Mouse (Mus musculus) regulatory T cell (primary cell): ENCODE results near the gene Cd247.

ENCODE experiments used
- in situ Hi-C: fragments of 300-600 bp; cut with MboI, MseI; formaldehyde crosslinking; loops from one replicate; pipeline ENCODE4 v1.15.1; 2025; ENCODE audit warnings: high pct_unique_total_duplicates

The Cd247 gene

GRCm38 (mm10) chr1:165853131-165853721, 64.7 kb downstream of the Cd247 start:
- in situ Hi-C loops = no loop called here

DNA sequence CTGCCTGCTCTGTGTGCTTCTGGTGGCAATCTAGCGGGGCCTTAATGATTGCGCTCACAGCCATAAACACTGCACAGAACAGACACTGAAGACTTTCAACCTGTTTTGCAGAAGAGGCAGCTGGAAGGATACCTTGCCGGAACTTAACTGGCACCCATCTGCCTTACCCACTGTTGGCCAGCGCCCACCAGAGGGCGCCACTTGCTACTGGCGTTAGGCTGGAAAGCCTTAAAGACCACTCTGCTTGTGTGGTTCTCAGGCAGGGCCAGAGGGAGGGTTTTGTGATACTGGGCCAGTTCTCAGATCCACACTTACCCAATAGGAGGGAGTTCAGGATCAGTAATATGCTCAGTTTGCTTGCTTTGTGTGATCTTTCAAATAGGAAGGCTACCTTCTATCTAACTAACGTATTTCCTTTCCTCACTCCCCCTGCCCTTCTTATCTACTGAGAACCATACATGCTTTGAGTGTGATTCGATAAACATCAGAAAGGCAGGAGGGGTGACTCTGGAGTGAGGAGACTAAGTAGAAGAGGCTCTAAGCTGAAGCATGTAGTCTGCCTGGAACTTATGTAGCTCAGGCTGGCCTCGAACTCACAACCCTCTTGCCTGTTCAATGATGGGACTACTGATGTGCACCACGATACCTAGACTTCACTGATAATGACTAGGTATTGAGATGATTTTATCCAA, 65.4 kb downstream of the Cd247 start:
- in situ Hi-C loops = no loop called here

- in situ Hi-C loops = loop anchor here (5.0 kb wide), 2 partner anchors 74 to 301 kb away; no protein-coding TSS in a partner anchor
Measured at GRCm38 (mm10) chr1:165855759-165856545, 67.5 kb downstream of the Cd247 start.

- in situ Hi-C loops = loop anchor here (5.0 kb wide), 2 partner anchors 75 to 300 kb away; no protein-coding TSS in a partner anchor
Measured at GRCm38 (mm10) chr1:165857279-165857678, 68.8 kb downstream of the Cd247 start.

DNA sequence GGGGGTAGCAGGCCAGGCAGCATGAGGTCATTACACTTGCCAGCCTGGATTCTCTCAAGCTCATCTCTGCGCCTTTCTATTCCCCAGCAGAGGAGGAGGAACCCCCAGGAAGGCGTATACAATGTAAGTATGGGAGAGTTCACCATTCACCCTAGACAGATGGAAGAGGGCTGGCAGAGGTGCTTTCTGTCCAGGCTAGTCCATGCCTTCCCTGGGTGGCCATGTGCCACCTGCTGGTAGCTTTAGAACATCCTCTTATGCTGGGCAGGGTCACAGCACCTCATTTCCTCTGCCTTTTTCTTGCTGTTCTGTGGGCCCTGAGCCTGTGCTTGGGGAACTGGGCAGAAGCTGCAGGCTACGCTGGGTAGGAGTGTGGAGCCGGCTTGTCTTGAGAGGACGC, 69.9 kb downstream of the Cd247 start:
- in situ Hi-C loops = loop anchor here (5.0 kb wide), 2 partner anchors 76 to 299 kb away; no protein-coding TSS in a partner anchor

- in situ Hi-C loops = no loop called here
Measured at GRCm38 (mm10) chr1:165860373-165861234, 72.1 kb downstream of the Cd247 start.

GRCm38 (mm10) chr1:165861235-165861609, 72.7 kb downstream of the Cd247 start:
- in situ Hi-C loops = no loop called here

DNA sequence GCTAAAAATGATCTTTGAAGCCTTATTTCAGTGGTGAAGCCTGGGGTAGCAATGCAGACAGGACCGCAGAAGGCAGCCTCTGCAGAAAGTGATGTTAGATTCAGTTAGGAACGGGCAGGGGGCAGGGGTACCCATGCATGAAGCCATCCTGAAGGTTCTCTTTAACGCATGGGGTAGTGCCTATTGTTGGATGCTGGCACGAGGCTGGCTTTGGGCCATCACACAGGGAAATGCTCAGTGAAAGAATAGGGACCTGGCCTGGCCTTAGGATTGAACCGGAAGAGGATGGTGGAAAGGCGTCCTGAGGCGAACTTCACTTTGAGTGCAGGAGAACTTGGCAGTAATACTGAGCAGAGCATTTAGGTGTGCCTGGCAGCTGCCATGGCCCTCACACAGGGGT, 73.6 kb downstream of the Cd247 start:
- in situ Hi-C loops = no loop called here

GRCm38 (mm10) chr1:165864864-165865795, 76.6 kb downstream of the Cd247 start:
- in situ Hi-C loops = no loop called here

DNA sequence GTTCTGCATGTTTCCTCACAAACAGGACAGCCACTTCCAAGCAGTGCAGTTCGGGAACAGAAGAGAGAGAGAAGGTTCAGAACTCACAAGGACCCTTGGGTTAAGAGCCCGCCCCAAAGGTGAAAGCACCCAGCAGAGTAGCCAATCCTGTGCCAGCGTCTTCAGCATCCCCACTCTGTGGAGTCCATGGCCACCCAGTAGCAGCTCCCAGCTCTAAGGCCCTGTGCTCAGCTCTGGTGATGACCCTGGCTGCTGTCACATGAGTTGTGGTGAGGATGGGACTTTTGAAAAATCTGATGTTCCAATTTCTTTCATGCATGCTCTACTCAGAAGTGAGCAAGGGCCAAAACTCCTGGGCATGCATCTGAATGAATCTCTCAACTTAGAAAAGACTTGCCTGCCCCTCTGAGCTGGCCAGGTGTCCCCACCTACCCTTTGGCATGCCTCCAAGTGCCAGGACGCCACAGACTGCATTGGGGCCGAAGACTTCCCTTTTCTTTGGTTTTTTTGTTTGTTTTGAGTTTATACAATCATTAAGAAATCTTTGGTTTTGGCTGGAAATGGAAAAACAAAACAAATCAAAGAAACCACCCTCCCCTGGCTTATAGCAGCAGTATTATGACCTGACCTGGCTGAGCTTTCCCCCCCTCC, 78.3 kb downstream of the Cd247 start:
- in situ Hi-C loops = no loop called here

DNA sequence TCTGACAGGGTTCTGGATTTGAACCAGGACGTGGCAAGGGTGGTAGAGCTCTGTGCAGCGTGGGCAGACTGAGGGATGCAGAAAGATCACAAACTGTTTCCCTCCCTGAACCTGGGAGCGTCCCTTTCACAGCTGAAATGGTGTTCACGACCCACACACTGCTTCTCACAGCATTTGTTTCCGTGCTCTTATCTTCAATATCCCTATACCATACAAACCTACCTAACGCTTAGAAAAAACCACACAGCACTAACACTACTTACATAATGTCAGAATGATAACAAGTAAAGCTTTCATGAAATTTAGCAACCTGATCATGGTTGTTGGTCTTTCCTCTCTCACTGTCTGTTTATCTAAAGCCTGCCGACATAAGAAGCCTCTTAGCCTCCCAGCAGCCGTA, 80.2 kb downstream of the Cd247 start:
- in situ Hi-C loops = no loop called here

- in situ Hi-C loops = no loop called here
Measured at GRCm38 (mm10) chr1:165874645-165875044, 86.2 kb downstream of the Cd247 start.

DNA sequence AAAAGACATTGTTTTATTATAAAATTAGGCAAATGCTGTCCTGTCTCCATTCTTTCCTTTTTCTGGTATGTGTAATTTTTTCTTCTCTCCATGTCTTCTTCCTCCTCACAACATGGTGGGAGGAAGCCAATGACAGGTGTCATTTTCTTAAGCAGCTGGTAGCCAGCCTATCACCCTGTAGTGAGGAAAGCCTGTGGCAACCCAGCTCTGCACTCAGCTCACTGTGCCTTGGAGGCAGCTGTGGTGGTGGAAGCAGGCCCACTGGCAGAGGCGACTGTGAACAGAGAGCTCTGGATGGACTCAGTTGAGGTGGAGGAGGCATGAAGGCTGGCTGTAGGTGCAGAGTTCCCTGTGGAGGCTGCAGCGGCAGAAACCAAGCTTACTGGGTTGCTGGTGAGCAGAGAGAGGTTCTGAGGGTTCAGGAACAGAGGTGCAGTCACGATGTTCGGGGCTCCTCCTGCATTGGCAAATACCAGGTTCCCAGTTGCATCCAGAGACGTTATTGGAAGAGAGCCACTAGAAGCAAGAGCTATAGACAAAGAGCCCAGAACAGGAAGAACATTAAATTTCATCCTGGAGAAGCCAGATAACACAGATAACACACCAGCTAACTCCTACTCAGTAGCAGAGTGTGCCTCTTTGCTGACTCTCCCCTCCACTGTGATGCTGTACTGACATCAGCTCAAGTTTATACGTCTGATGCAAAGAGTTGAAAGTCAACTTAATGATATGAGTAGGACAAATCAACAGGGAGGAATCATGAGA, 87.2 kb downstream of the Cd247 start:
- in situ Hi-C loops = no loop called here

DNA sequence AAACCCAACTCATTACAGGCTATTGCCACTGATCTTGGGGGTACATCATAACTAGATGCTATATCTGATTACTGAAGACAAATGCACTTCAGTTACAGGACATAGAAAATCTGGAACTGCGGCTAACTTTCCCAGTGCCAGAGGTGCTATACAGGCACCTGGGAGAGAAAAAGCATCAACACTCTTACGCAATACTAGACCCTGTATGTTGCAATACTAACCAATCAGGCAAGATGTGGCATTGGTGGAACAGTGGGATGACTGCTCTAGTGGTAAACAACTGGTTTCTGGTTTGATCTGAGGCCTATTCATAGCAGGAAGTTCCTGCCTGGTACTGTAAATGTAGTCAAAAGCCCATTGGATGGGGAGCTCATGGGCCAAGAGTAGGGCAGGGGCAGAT, 90.3 kb downstream of the Cd247 start:
- in situ Hi-C loops = no loop called here

GRCm38 (mm10) chr1:165882146-165882900, 93.8 kb downstream of the Cd247 start:
- in situ Hi-C loops = no loop called here

DNA sequence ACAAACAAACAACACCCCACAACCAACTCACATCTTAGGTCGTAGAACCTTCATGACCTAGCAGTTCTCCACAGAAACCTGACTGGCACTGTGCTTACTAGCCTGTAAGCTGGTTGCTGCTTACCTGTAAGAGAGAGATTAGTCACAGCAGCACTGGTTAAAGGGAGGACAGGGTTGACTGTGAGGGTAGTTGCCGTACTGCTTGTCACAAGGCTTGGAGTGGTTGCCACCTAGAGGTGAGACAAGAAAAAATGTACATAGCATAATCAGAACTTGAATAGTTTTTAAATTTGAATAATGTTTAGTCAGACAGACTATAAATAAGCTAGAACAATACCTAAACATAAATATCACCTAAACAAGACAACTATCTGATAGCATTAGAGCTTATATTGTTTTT, 103.2 kb downstream of the Cd247 start:
- in situ Hi-C loops = loop anchor here (10.0 kb wide), 1 partner anchor 263 kb away; no protein-coding TSS in a partner anchor

GRCm38 (mm10) chr1:165903596-165903995, 115.1 kb downstream of the Cd247 start:
- in situ Hi-C loops = no loop called here

GRCm38 (mm10) chr1:165908153-165908552, 119.7 kb downstream of the Cd247 start:
- in situ Hi-C loops = no loop called here
